Mouse (Mus musculus) spleen, adult 2 months (tissue): ENCODE measurements around the gene Ugt1a2.

Source experiments
- CTCF ChIP-seq: fragments of 200-500 bp; IDR thresholded peaks from 2 replicates; pipeline ENCODE4 v1.5.1; 2011; ENCODE audit warnings: mild to moderate bottlenecking, inconsistent platforms; ENCODE audit not compliant: insufficient read depth, insufficient read length, insufficient replicate concordance; ENCODE audit errors: extremely low read depth
- POLR2A ChIP-seq: fragments of 200-500 bp; IDR thresholded peaks from 2 replicates; pipeline ENCODE4 v1.6.1; 2011; ENCODE audit warnings: low read depth, low read length, inconsistent platforms

DNA sequence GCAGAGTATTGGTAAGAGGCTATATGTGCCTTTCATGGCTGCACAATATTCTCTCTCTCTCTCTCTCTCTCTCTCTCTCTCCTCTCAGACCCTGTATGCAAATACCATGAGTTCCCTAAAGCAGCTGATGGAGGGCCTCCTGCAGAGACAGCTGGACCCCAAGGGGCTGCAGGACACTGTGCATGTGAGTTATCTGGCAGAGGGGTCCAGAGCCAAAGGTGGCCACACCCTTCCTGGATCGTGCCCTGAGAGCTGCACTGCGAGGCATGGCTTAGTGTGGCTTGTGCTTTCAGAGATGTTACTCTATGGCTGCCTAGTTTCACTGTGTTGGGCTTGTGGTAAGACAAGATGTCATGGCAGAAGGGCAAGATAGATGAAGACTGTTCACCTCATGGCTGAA, 47.3 kb downstream of the Ugt1a2 start:
- TF ChIP-seq CTCF (no peak), POLR2A (no peak)
